Comparison of ENCODE assay signal across 25 mouse cellular contexts in the genomic region with DNA sequence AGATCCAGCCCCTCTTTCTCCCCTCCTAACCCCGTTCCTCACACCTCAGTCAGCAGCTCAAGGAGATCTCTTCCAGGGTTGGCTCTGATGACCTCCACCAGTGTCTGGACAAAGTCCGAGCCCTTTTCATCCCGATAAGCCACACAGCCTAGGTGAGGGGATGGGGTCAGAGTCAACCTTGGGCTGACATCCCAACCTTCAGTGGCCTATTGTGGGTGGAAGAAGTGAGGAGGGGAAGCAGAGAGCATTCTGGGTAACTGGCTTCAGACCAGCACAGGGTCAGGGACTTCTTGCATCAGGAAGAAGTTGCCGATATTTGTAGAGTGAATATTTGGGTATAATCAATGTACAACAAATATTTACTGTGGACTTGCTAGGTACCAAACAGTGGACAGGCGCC. TPM values are rescaled to one million over a fixed set of nuclear protein-coding genes. Genes with fewer than 3 reads are reported as not detected.
A peak's percentile ranks its signal among the peaks of the same experiment; 100 is the strongest.
DNase-seq lines count a peak whose midpoint lies in the region; ATAC-seq and TF ChIP-seq lines count a peak whose summit lies in the region.
"Had no signal": no experiment of that assay in that cellular context is flagged by ENCODE, and none has a peak within 500 bp of the region (broad histone marks: within the 10 kb centered on the region; RNA-seq: fewer than 3 reads in every experiment).

No protein-coding gene starts in this region.

- TF ChIP-seq EP300 in liver, postnatal 0 days (IDR thresholded peaks at IDR 0.05; ENCODE audit: low read depth), result peak; percentile 75

- H3K27me3 ChIP-seq in cerebellum, adult 2 months (ENCODE audit: control insufficient read depth, insufficient read depth, low read length), result no peaks in the 10 kb centered on the region
- H3K27me3 ChIP-seq in heart, embryonic 10.5 days (ENCODE audit: insufficient read depth, poor library complexity, severe bottlenecking), result no peaks in the 10 kb centered on the region
- H3K27me3 ChIP-seq in midbrain, postnatal 0 days (ENCODE audit: insufficient read depth, low read length), result no peaks in the 10 kb centered on the region
- no peaks in the 10 kb centered on the region for H3K27me3 ChIP-seq in midbrain, embryonic 11.5 days (ENCODE audit: control insufficient read depth, insufficient read depth, low read length)
- no peaks in the 10 kb centered on the region for H3K27me3 ChIP-seq in liver, postnatal 0 days (ENCODE audit: insufficient read depth, low read length)
- no peaks in the 10 kb centered on the region for H3K27me3 ChIP-seq in kidney, embryonic 15.5 days
- H3K27me3 ChIP-seq: CH12.LX; heart, embryonic 15.5 days; limb, embryonic 15.5 days had no signal

- no peaks in the 10 kb centered on the region for H3K9me3 ChIP-seq in heart, embryonic 10.5 days
- no peaks in the 10 kb centered on the region for H3K9me3 ChIP-seq in midbrain, postnatal 0 days (ENCODE audit: low read length)
- H3K9me3 ChIP-seq in midbrain, embryonic 11.5 days (ENCODE audit: control insufficient read depth, low read length), result no peaks in the 10 kb centered on the region
- H3K9me3 ChIP-seq in liver, postnatal 0 days (ENCODE audit: low read length), result no peaks in the 10 kb centered on the region
- H3K9me3 ChIP-seq in kidney, embryonic 15.5 days (replicated peaks), result no peaks in the 10 kb centered on the region
- H3K9me3 ChIP-seq: heart, embryonic 15.5 days; limb, embryonic 15.5 days; megakaryocyte, embryonic 14.5 days had no signal

- H3K4me2 ChIP-seq in midbrain, postnatal 0 days (ENCODE audit: low read depth, low read length, poor library complexity, severe bottlenecking), result peak overlapping the region; percentile 82
- no peak overlapping the region for H3K4me2 ChIP-seq in midbrain, embryonic 11.5 days
- H3K4me2 ChIP-seq in liver, postnatal 0 days (ENCODE audit: low read depth, low read length), result no peak overlapping the region
- no peak overlapping the region for H3K4me2 ChIP-seq in kidney, embryonic 15.5 days

- intact Hi-C loops in heart, postnatal 10 days (cut with DNase I), result no loop called here

- no peak for DNase-seq in cerebellum, adult 2 months
- DNase-seq in cerebellum, postnatal 14 days, result no peak
- DNase-seq in heart, embryonic 10.5 days (ENCODE audit: low spot score), result no peak
- DNase-seq in heart, postnatal 10 days, result no peak
- no peak for DNase-seq in midbrain, postnatal 0 days (ENCODE audit: low spot score)
- DNase-seq in midbrain, embryonic 11.5 days (ENCODE audit: low spot score, missing footprints), result no peak
- peak; percentile 74 for DNase-seq in liver, postnatal 0 days
- DNase-seq: gastrocnemius, postnatal 10 days; heart, adult 18-20 months; kidney, adult 11 months; kidney, postnatal 10 days; right cerebral cortex, postnatal 25 days; thymus, postnatal 36 days had no signal

- 76% methylated on average over 5 of the region's 5 CpGs for WGBS in cerebellum, adult 2 months
- 65% methylated on average over 5 of the region's 5 CpGs for WGBS in heart, embryonic 10.5 days
- WGBS in midbrain, postnatal 0 days, result 71% methylated on average over 5 of the region's 5 CpGs
- WGBS in midbrain, embryonic 11.5 days, result 58% methylated on average over 5 of the region's 5 CpGs
- WGBS in liver, postnatal 0 days (ENCODE audit: insufficient replicate concordance), result 49% methylated on average over 5 of the region's 5 CpGs
- WGBS in kidney, embryonic 15.5 days, result 65% methylated on average over 5 of the region's 5 CpGs

- no peak overlapping the region for H3K4me3 ChIP-seq in cerebellum, adult 2 months (replicated peaks; ENCODE audit: insufficient read depth, low read depth, low read length)
- H3K4me3 ChIP-seq in heart, embryonic 10.5 days, result 0 out of 2 replicates have a peak overlapping the region, but pooled peaks have one; percentile 8
- no peak overlapping the region for H3K4me3 ChIP-seq in midbrain, postnatal 0 days (ENCODE audit: low read depth, low read length)
- H3K4me3 ChIP-seq in midbrain, embryonic 11.5 days (ENCODE audit: low read depth, low read length), result no peak overlapping the region
- H3K4me3 ChIP-seq in liver, postnatal 0 days (ENCODE audit: low read depth, low read length), result no peak overlapping the region
- no peak overlapping the region for H3K4me3 ChIP-seq in kidney, embryonic 15.5 days (replicated peaks)

- peak overlapping the region; percentile 43 for H3K27ac ChIP-seq in cerebellum, adult 2 months (ENCODE audit: insufficient read depth, low read length)
- H3K27ac ChIP-seq in heart, embryonic 10.5 days, result no peak overlapping the region
- no peak overlapping the region for H3K27ac ChIP-seq in midbrain, postnatal 0 days (ENCODE audit: low read depth, low read length)
- no peak overlapping the region for H3K27ac ChIP-seq in midbrain, embryonic 11.5 days (ENCODE audit: low read depth, low read length)
- H3K27ac ChIP-seq in liver, postnatal 0 days (ENCODE audit: low read depth), result peak overlapping the region; percentile 93
- H3K27ac ChIP-seq in kidney, embryonic 15.5 days, result no peak overlapping the region
- H3K27ac ChIP-seq: heart, embryonic 15.5 days had no signal

- peaks cover 26% of the 10 kb centered on the region for H3K36me3 ChIP-seq in heart, embryonic 10.5 days
- H3K36me3 ChIP-seq in midbrain, postnatal 0 days (ENCODE audit: insufficient read depth, low read length), result peaks cover 12% of the 10 kb centered on the region; the same call in 1 of the 2 replicates
- H3K36me3 ChIP-seq in midbrain, embryonic 11.5 days (ENCODE audit: control insufficient read depth, insufficient read depth, low read length), result peaks cover 5% of the 10 kb centered on the region; the same call in 1 of the 2 replicates
- peaks cover 12% of the 10 kb centered on the region for H3K36me3 ChIP-seq in liver, postnatal 0 days (replicated peaks; ENCODE audit: insufficient read depth, low read length)
- peaks cover 26% of the 10 kb centered on the region for H3K36me3 ChIP-seq in kidney, embryonic 15.5 days

- no peak for ATAC-seq in midbrain, postnatal 0 days (ENCODE audit: low FRiP score)
- no peak for ATAC-seq in midbrain, embryonic 11.5 days (ENCODE audit: low FRiP score)
- peak; percentile 79 for ATAC-seq in liver, postnatal 0 days
- no peak for ATAC-seq in kidney, embryonic 15.5 days (replicated peaks; ENCODE audit: low FRiP score)

- no peak for TF ChIP-seq CTCF in cerebellum, adult 2 months (IDR thresholded peaks at IDR 0.05; ENCODE audit: borderline replicate concordance, insufficient read depth, low read depth, low read length)
- TF ChIP-seq CTCF in midbrain, postnatal 0 days (IDR thresholded peaks at IDR 0.05), result no peak
- no peak for TF ChIP-seq CTCF in liver, postnatal 0 days (IDR thresholded peaks at IDR 0.05; ENCODE audit: low read depth)

- no peak for TF ChIP-seq POLR2A in cerebellum, adult 2 months (IDR thresholded peaks at IDR 0.05; ENCODE audit: borderline replicate concordance, insufficient read depth, low read length)

- 0 out of 2 replicates have a peak overlapping the region, but pooled peaks have one; percentile 1 for H3K9ac ChIP-seq in midbrain, postnatal 0 days (replicated peaks; ENCODE audit: low read length, poor library complexity, severe bottlenecking)
- no peak overlapping the region for H3K9ac ChIP-seq in midbrain, embryonic 11.5 days (ENCODE audit: low read length)
- H3K9ac ChIP-seq in liver, postnatal 0 days (replicated peaks), result no peak overlapping the region
- H3K9ac ChIP-seq in kidney, embryonic 15.5 days, result no peak overlapping the region
- H3K9ac ChIP-seq: heart, embryonic 15.5 days; limb, embryonic 15.5 days had no signal

- H3K4me1 ChIP-seq in cerebellum, adult 2 months (ENCODE audit: control insufficient read depth, insufficient read depth, low read length), result peaks cover 3% of the 10 kb centered on the region
- H3K4me1 ChIP-seq in heart, embryonic 10.5 days, result peaks cover 12% of the 10 kb centered on the region
- H3K4me1 ChIP-seq in midbrain, postnatal 0 days (ENCODE audit: insufficient read depth, low read length), result 0 out of 2 replicates have a peak, but pooled peaks cover 3% of the 10 kb centered on the region
- peaks cover 8% of the 10 kb centered on the region for H3K4me1 ChIP-seq in midbrain, embryonic 11.5 days (ENCODE audit: control insufficient read depth, insufficient read depth, low read length)
- H3K4me1 ChIP-seq in liver, postnatal 0 days (ENCODE audit: insufficient read depth), result peaks cover 39% of the 10 kb centered on the region
- peaks cover 23% of the 10 kb centered on the region for H3K4me1 ChIP-seq in kidney, embryonic 15.5 days

RNA-seq across cellular contexts. Expression of gene Zfp213, which starts 12.1 kb away (rescaled TPM):
- polyA plus RNA-seq in cerebellum, adult 2 months (2012; rRNA removed), result 9.2 and 9.5 TPM in 2 replicates
- polyA plus RNA-seq in heart, embryonic 10.5 days (2016; fragmentation: Nextera tagmentation; extraction: Ambion mirVana), result 19.5 and 23.0 TPM in 2 replicates
- total RNA-seq in heart, postnatal 10 days (2021), result 1 to 10 TPM; 5.4 to 7.1 TPM
- total RNA-seq in midbrain, postnatal 0 days (2014; rRNA removed), result 16.9 and 21.7 TPM in 2 replicates
- polyA plus RNA-seq in midbrain, postnatal 0 days (2015; fragmentation: Nextera tagmentation; extraction: Ambion mirVana), result 10.0 and 10.7 TPM in 2 replicates
- 17.5 and 19.9 TPM in 2 replicates for polyA plus RNA-seq in midbrain, embryonic 11.5 days (2014; fragmentation: Nextera tagmentation; extraction: Ambion mirVana)
- polyA plus RNA-seq in liver, postnatal 0 days (2015; fragmentation: Nextera tagmentation; extraction: Ambion mirVana), result 5.2 and 5.5 TPM in 2 replicates
- polyA plus RNA-seq in kidney, embryonic 15.5 days (2015; fragmentation: Nextera tagmentation; extraction: Ambion mirVana), result 20.9 and 22.8 TPM in 2 replicates

RNA-seq across cellular contexts. Expression of gene Zfp13, which starts 47.3 kb away (rescaled TPM):
- 25.6 and 27.2 TPM in 2 replicates for polyA plus RNA-seq in cerebellum, adult 2 months (2012; rRNA removed)
- 12.0 and 15.4 TPM in 2 replicates for polyA plus RNA-seq in heart, embryonic 10.5 days (2016; fragmentation: Nextera tagmentation; extraction: Ambion mirVana)
- 10 to 100 TPM in 1 of 2 experiments, 1 to 10 TPM in 1; 8.5 to 10.0 TPM for total RNA-seq in heart, postnatal 10 days (2021)
- 36.2 and 48.2 TPM in 2 replicates for total RNA-seq in midbrain, postnatal 0 days (2014; rRNA removed)
- polyA plus RNA-seq in midbrain, postnatal 0 days (2015; fragmentation: Nextera tagmentation; extraction: Ambion mirVana), result 23.3 and 26.3 TPM in 2 replicates
- polyA plus RNA-seq in midbrain, embryonic 11.5 days (2014; fragmentation: Nextera tagmentation; extraction: Ambion mirVana), result 16.3 and 16.5 TPM in 2 replicates
- 1.1 and 1.4 TPM in 2 replicates for polyA plus RNA-seq in liver, postnatal 0 days (2015; fragmentation: Nextera tagmentation; extraction: Ambion mirVana)
- polyA plus RNA-seq in kidney, embryonic 15.5 days (2015; fragmentation: Nextera tagmentation; extraction: Ambion mirVana), result 16.3 and 16.5 TPM in 2 replicates
- total RNA-seq: hematopoietic stem cell, adult 5-6 weeks had no signal

RNA-seq across cellular contexts. Expression of gene Zscan10, which starts 48.7 kb away (rescaled TPM):
- 0.13 and 0.16 TPM in 2 replicates for polyA plus RNA-seq in cerebellum, adult 2 months (2012; rRNA removed)
- polyA plus RNA-seq in heart, embryonic 10.5 days (2016; fragmentation: Nextera tagmentation; extraction: Ambion mirVana), result 0.10 and 0.21 TPM in 2 replicates
- not detected for total RNA-seq in heart, postnatal 10 days (2021)
- total RNA-seq in midbrain, postnatal 0 days (2014; rRNA removed), result not detected in 2 replicates
- polyA plus RNA-seq in midbrain, postnatal 0 days (2015; fragmentation: Nextera tagmentation; extraction: Ambion mirVana), result not detected in 2 replicates
- 0.22 TPM in 1 of 2 replicates, not detected in the other for polyA plus RNA-seq in midbrain, embryonic 11.5 days (2014; fragmentation: Nextera tagmentation; extraction: Ambion mirVana)
- polyA plus RNA-seq in liver, postnatal 0 days (2015; fragmentation: Nextera tagmentation; extraction: Ambion mirVana), result not detected in 2 replicates
- polyA plus RNA-seq in kidney, embryonic 15.5 days (2015; fragmentation: Nextera tagmentation; extraction: Ambion mirVana), result not detected in 2 replicates
- total RNA-seq: CH12.LX; gastrocnemius, postnatal 10 days; heart, adult 18-20 months; hematopoietic stem cell, adult 5-6 weeks; layer of hippocampus, adult 2 months; left cerebral cortex, postnatal 25 days had no signal
- polyA plus RNA-seq: frontal cortex, adult 2 months; heart, embryonic 15.5 days; neural tube, embryonic 14.5 days; spleen, adult 2 months; stomach, embryonic 14.5 days had no signal

Comparison
In these comparisons a context has a peak if more than half of its experiments do, and no peak if none do; other contexts are left out.
1. H3K27ac ChIP-seq: peak in cerebellum, adult 2 months (single experiment) and liver, postnatal 0 days (single experiment); none in heart, embryonic 10.5 days (single experiment), midbrain, postnatal 0 days (single experiment), midbrain, embryonic 11.5 days (single experiment) and kidney, embryonic 15.5 days (single experiment).